Mouse (Mus musculus): Measurements from ENCODE around the gene Ccno.

Ccno gene

DNA sequence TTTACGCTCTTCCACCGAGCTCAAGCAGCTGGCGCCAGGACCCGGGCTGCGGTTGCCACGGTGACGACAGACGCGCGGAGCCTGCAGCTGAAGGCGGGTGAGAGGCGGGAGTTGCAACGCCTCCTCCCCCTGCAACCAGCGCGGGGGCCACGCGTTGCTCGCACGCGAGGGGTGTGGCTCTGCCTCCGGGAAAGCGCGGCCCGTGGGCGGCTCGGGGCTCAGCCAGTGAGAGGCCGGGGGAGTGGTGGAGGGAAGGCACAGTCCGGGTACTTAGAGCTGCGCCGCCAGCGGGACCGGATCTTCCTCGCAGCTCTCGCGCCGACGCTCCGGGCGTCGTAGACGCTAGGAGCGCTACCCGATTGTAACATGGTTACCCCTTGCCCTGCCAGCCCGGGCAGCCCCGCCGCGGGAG, at the start of gene Ccno:
TSS of gene Ccno (plus strand) at position 271 of the 412 bp plus-strand sequence.
- DNase-seq (ENCODE audit: inconsistent age in 2 of 2, low spot score in 1 of 2), result peak; percentile 98

- DNase-seq (ENCODE audit: inconsistent age in 2 of 2, low spot score in 1 of 2), result no peak
These were observed 49.5 kb upstream of the Ccno start for GRCm38 (mm10) chr13:112938130-112938529.

DNA sequence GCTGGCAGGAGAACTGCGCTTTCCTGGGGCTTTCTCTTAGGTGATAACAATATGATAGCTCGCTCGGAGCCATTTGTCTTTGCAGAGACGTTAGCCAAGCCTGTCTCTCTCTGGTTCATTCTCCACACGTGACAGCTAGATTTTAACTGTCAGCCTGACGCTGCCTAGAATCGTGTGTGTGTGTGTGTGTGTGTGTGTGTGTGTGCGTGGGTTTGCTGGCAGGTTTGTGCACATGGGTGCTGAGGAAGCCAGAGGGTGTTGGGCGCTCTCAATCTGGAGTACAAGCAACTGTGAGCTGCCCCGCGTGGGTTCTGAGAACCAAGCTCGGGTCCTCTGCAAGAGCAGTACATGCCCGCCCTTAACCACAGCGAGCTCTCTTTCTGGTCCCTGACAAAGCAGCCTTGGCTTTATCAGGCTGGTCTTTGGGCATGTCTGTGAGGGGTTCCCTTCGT, 45.7 kb upstream of the Ccno start:
- no peak for DNase-seq (ENCODE audit: inconsistent age in 2 of 2, low spot score in 1 of 2)

DNA sequence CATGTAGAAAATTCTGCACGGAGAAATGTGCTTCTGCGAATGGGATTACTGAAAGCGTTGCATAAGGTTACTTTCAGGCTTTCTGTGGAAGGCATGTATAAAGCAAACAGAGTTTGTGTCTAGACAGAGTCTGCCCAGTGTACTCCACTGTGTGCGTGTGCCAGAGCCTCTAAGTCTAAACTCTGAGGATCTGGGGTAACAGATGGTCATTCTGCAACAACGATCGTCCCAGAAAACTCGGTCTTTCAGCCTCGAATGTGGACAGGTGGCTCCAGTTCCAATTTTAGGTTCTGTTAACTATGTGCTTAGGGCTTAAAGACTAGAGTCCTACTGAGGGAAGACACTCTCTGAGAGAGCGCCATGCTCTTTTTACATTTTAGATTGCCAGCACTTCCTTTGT, 42.3 kb upstream of the Ccno start:
- DNase-seq (ENCODE audit: inconsistent age in 2 of 2, low spot score in 1 of 2), result no peak

DNA sequence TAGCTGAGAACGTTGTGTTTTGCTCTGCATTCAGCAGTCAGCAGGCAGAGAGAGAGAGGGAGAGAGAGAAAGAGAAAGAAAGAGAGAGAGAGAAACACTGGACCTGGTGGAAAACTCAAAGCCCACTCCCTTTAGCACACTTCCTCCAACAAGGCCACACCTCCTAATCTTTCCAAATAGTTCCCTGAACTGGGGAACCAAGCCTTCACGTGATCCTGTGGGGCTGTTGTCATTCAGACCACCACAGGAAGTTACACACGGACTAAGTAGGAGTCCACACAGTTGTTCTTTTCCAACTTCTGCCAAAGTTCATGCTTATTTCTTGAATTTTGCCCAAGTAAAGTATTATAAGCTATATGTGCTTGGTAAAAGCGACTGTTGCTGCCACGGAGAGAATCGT, 41.7 kb upstream of the Ccno start:
- no peak for DNase-seq (ENCODE audit: inconsistent age in 2 of 2, low spot score in 1 of 2)

DNA sequence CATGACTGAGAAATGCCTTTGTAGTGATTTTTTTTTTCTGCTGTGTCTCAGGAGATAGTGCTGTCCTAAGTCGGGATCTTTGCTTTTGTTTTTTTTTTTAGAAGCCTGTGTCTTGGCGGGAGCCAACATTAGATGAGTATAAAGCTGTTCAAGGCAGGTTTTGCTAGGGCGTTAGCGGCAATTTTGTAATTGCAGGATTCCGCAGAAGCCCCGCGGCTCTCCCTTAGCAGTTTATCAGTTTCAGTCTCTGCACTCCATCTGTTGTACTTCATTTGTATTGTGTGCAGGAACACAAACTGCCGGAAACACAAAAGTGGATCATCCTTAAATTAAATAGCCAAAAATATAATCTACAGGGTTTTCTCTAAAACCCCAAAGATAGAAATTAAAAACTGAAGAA, 33.5 kb upstream of the Ccno start:
- no peak for DNase-seq (ENCODE audit: inconsistent age in 2 of 2, low spot score in 1 of 2)

- no peak for DNase-seq (ENCODE audit: inconsistent age in 2 of 2, low spot score in 1 of 2)
These were observed 24.5 kb upstream of the Ccno start for GRCm38 (mm10) chr13:112963081-112963480.

DNA sequence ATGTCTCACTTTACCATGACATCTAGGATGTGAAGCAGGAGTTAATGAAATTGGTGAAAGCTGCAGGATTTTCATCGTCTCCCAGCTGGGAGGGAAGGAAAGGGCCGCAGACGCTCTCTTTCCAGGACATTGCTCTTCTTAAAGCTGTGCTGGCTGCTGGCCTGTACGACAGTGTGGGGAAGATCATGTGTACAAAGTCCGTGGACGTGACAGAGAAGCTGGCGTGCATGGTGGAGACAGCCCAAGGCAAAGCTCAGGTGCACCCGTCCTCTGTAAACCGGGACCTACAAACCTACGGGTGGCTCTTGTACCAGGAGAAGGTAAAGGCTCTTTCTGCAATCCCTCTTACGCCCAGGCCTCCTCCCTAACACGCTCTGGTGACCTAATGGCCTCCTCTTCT, 23.2 kb upstream of the Ccno start:
- DNase-seq (ENCODE audit: inconsistent age in 2 of 2, low spot score in 1 of 2), result no peak

- DNase-seq (ENCODE audit: inconsistent age in 2 of 2, low spot score in 1 of 2), result no peak
These were observed 20.3 kb upstream of the Ccno start for GRCm38 (mm10) chr13:112967267-112967666.

DNA sequence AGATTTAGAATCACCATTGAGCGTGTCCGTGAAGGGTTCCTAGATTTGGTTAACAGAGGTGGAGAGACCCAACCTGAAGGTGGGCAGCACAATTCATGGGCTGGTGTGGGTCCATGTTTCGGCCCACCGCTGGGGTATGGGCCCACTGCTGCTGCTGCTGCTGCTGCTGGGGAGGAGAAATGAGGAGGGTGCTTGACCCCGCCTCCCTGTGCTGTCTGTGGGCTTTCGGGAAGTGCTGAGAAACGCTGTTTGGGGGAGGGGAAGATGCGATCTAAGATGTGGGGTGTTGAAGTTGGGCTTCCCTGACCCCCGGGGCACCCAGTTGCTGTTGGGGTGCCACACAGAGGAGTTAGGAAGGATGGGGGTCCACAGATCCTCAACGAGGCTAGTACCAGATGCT, 10.9 kb upstream of the Ccno start:
- DNase-seq (ENCODE audit: inconsistent age in 2 of 2, low spot score in 1 of 2), result no peak

DNA sequence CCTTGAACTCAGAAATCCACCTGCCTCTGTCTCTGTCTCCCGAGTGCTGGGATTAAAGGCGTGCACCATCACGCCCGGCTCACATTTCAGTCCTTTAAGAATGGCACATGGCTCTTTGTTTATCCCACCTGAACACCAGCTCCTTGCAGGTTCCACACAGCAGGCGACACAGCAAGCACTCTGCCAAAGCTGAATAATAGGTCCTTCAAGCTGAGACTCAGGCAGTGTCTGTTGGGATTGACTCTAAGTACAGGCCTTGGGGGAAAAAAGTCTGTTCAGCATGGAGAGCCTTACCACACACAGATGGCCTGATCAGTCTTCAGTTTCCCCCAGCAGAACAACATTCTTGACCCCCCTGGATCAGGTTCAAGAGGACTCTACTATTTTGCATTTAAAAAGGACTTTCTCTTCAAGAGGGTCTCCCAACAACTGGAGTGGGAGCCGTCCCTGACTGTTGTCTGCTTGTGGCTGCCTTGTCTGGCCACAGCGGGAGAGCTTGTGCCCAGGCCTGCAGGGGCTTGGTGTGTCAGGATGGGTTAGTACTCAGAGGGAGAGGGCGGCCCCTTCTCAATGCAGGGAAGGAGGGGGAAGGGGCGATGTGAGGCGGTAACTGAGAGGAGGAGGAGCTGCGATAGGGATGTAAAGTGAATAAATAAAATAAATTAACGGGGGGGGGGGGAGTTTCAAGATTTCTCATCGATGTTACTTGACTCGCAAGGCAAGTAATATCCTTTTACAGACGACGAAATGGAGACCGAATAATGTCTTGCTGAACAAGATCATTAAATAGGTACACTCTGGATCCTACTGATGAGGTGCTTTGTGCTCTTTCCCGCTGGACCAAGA, 1.8 kb upstream of the Ccno start:
- no peak for DNase-seq (ENCODE audit: inconsistent age in 2 of 2, low spot score in 1 of 2)

GRCm38 (mm10) chr13:112986451-112986950, 1.1 kb upstream of the Ccno start:
- DNase-seq (ENCODE audit: inconsistent age in 2 of 2, low spot score in 1 of 2), result peak in 1 of 2 experiments; percentile 31

DNA sequence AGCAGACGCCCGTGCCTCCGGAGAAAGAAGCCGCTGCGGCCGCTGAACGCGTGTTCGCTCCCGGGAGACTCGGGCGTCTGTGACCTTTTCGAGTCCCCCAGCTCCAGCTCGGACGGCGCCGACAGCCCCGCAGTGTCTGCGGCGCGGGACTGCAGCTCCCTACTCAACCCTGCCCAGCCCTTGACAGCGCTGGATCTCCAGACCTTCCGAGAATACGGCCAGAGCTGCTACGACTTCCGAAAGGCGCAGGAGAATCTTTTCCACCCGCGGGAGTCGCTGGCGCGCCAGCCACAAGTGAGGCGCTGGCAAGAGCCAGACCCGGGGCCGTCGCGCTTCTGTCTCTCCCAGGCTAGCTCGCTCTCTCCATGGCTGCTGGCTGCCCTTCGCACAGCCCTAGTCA, 389 bp downstream of the Ccno start:
- no peak for DNase-seq (ENCODE audit: inconsistent age in 2 of 2, low spot score in 1 of 2)

DNA sequence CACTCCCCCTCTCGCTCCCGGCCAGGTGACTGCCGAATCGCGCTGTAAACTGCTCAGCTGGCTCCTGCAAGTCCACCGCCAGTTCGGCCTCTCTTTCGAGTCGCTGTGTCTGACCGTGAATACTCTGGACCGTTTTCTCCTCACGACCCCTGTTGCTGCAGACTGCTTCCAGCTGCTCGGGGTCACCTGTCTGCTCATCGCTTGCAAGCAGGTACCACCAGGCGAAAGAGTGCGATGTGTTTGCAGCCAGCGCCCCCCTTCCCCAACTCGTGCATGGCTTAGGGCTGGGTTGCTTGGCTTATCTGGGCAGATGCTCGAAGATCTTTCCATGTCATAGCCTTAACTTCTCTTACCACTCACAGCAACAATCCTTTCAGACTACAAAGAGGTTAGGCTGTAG, 1.3 kb downstream of the Ccno start:
- DNase-seq (ENCODE audit: inconsistent age in 2 of 2, low spot score in 1 of 2), result peak in 1 of 2 experiments; percentile 40

GRCm38 (mm10) chr13:112989541-112989940, 1.9 kb downstream of the Ccno start:
- DNase-seq (ENCODE audit: inconsistent age in 2 of 2, low spot score in 1 of 2), result peak in 1 of 2 experiments; percentile 32

DNA sequence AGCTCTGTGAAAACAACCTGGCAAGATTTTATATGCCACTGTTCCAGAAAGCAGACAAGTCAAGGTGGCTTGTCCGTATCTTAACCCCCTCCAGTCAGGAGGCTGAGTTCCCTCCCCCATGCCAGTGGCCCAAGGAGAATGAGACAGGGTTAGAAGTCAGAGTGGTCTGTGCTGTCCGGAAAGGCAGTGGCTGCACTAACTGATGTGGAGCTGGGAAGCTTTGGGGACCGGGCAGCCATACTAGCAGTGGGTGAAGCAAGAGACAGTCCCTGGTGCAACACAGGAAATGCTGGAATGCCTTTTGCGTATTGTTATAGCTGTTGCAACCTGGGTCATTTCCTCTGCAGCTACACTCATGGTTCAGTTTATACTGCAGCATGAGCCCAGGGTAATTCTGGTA, 2.7 kb downstream of the Ccno start:
- no peak for DNase-seq (ENCODE audit: inconsistent age in 2 of 2, low spot score in 1 of 2)

DNA sequence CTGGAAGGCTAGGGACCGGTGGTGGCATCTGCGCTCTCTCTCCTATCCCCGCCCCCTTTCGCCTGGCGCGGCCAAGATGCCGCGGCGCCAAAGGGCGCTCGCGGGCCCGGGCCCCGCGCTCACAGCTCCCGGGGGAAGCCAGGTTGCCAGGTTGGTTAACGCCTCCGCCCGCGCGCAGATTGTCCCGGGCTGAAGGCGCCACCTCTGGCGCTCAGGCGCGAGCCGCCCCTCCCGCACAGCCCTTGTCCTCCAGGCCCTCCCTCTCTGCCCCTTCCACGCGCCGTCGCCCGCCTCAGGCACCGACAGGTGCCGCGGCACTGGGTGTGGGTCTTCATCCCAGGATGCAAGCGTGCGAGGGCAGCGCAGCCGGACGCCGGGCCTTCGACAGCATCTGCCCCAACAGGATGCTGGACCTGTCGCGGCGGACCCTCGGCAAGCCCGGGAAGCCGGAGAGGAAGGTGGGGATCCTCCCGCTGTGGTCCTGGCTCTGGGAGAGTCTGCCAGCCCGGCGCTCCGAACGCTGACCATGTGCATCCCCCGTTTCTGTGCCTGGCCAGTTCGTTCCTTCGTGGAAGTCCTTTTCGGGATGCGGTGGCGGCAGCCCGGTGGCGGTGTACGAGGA, 6.0 kb downstream of the Ccno start, which contains the start of gene Mcidas:
TSS of gene Mcidas (plus strand) at position 315 of the 622 bp plus-strand sequence.
- DNase-seq (ENCODE audit: inconsistent age in 2 of 2, low spot score in 1 of 2), result peak in 1 of 2 experiments; percentile 59

- DNase-seq (ENCODE audit: inconsistent age in 2 of 2, low spot score in 1 of 2), result peak; percentile 55 to 84
These were observed 6.6 kb downstream of the Ccno start for GRCm38 (mm10) chr13:112994191-112994590.

DNA sequence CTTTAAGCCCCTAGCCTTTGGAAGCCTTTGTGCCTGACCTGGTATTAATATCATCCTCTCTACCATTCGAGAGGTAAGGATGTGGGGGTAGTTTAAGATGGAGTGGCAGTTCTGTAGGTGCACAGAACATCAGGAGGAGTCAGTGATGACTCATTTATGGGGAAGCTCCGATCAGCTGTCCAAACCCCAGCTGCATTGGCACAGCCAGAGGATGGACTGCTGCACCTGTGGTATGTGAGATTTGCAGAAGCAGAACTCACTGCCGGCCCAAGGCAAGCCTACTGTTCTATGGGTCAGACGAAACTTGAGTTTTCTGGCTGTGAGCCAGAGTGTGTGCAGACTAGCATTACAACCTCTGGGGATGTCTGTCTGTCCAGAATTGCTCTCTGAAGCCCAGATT, 8.8 kb downstream of the Ccno start:
- no peak for DNase-seq (ENCODE audit: inconsistent age in 2 of 2, low spot score in 1 of 2)

GRCm38 (mm10) chr13:112997369-112997768, 9.8 kb downstream of the Ccno start:
- no peak for DNase-seq (ENCODE audit: inconsistent age in 2 of 2, low spot score in 1 of 2)

GRCm38 (mm10) chr13:112998427-112999201, 11.0 kb downstream of the Ccno start:
- peak; percentile 44 to 78 for DNase-seq (ENCODE audit: inconsistent age in 2 of 2, low spot score in 1 of 2)

Measured in adrenal gland, adult (tissue).